Comparison of ENCODE assay signal across 7 mouse cellular contexts in genomic region chr6:100143586-100144301, GRCm38 (mm10).
DNase-seq lines count a peak whose midpoint lies in the region; ATAC-seq and TF ChIP-seq lines count a peak whose summit lies in the region.

No protein-coding gene starts in this region.

- H3K79me2 ChIP-seq in liver, adult 2 months (ENCODE audit: control insufficient read depth, insufficient read depth, low read length): no peaks in the 10 kb centered on the region

- no peaks in the 10 kb centered on the region for H3K36me3 ChIP-seq in forebrain, embryonic 16.5 days (ENCODE audit: control insufficient read depth, insufficient read depth)
- H3K36me3 ChIP-seq in heart, postnatal 0 days (replicated peaks; ENCODE audit: control insufficient read depth, insufficient read depth, low read length): no peaks in the 10 kb centered on the region
- no peaks in the 10 kb centered on the region for H3K36me3 ChIP-seq in liver, adult 2 months (ENCODE audit: control insufficient read depth, insufficient read depth, low read length)

- no peak for TF ChIP-seq CTCF in heart, postnatal 0 days (IDR thresholded peaks at IDR 0.05; ENCODE audit: low read depth)
- TF ChIP-seq CTCF in liver, adult 2 months (IDR thresholded peaks at IDR 0.05; ENCODE audit: low read depth, low read length): no peak

- TF ChIP-seq POLR2A in liver, adult 2 months (IDR thresholded peaks at IDR 0.05; ENCODE audit: extremely low read depth, insufficient read depth, low read length): no peak

- peak overlapping the region; percentile 44 for H3K4me2 ChIP-seq in forebrain, embryonic 16.5 days (ENCODE audit: low read length)
- peak overlapping the region; percentile 47 for H3K4me2 ChIP-seq in heart, postnatal 0 days (ENCODE audit: low read depth, low read length)

- H3K9me3 ChIP-seq in forebrain, embryonic 16.5 days (ENCODE audit: control insufficient read depth, low read length): no peaks in the 10 kb centered on the region
- H3K9me3 ChIP-seq in heart, postnatal 0 days (replicated peaks; ENCODE audit: control insufficient read depth, low read length): no peaks in the 10 kb centered on the region

- TF ChIP-seq EP300 in heart, postnatal 0 days (IDR thresholded peaks at IDR 0.05; ENCODE audit: low read depth): no peak

- 2% methylated on average over 16 of the region's 16 CpGs for WGBS in forebrain, embryonic 16.5 days
- 18% methylated on average over 16 of the region's 16 CpGs for WGBS in heart, postnatal 0 days
- 9% methylated on average over 16 of the region's 16 CpGs for WGBS in liver, adult 2 months

- ATAC-seq in forebrain, embryonic 16.5 days: peak; percentile 59
- ATAC-seq in heart, postnatal 0 days (ENCODE audit: insufficient read depth, low read depth): peak; percentile 63; the same call in 1 of the 2 replicates
- ATAC-seq in monocyte, adult 5-6 weeks (replicated peaks; ENCODE audit: insufficient number of reproducible peaks, low FRiP score, low TSS enrichment, poor library complexity, severe bottlenecking): peak; percentile 22; the same call in 1 of the 2 replicates

- H3K4me3 ChIP-seq in forebrain, embryonic 16.5 days (replicated peaks; ENCODE audit: low read length): 0 out of 2 replicates have a peak overlapping the region, but pooled peaks have one; percentile 0
- no peak overlapping the region for H3K4me3 ChIP-seq in heart, postnatal 0 days (ENCODE audit: low read depth, low read length)
- H3K4me3 ChIP-seq in liver, adult 2 months (ENCODE audit: insufficient read depth, low read depth, low read length): no peak overlapping the region

- H3K4me1 ChIP-seq in forebrain, embryonic 16.5 days (replicated peaks; ENCODE audit: control insufficient read depth, insufficient read depth, low read length): peaks cover 31% of the 10 kb centered on the region
- H3K4me1 ChIP-seq in heart, postnatal 0 days (ENCODE audit: control insufficient read depth, insufficient read depth): peaks cover 26% of the 10 kb centered on the region
- H3K4me1 ChIP-seq in liver, adult 2 months (ENCODE audit: control insufficient read depth, insufficient read depth, low read length): peaks cover 8% of the 10 kb centered on the region

- peak; percentile 79 to 81 for DNase-seq in cerebellum, adult 18-20 months
- DNase-seq in heart, postnatal 0 days (ENCODE audit: low spot score): peak; percentile 64
- DNase-seq in kidney, postnatal 25 days: peak; percentile 64 to 83
- peak; percentile 98 for DNase-seq in liver, adult 2 months (ENCODE audit: extremely low read depth, low read depth, low spot score)
- peak; percentile 74 for DNase-seq in urinary bladder, postnatal 14 days (ENCODE audit: low spot score)

- H3K27me3 ChIP-seq in forebrain, embryonic 16.5 days (replicated peaks; ENCODE audit: control insufficient read depth, insufficient read depth, low read length): no peaks in the 10 kb centered on the region
- peaks cover 22% of the 10 kb centered on the region; the same call in 1 of the 2 replicates for H3K27me3 ChIP-seq in heart, postnatal 0 days (ENCODE audit: control insufficient read depth, insufficient read depth, low read length)
- H3K27me3 ChIP-seq in liver, adult 2 months (ENCODE audit: control insufficient read depth, insufficient read depth, low read length): no peaks in the 10 kb centered on the region

- H3K9ac ChIP-seq in forebrain, embryonic 16.5 days (replicated peaks; ENCODE audit: low read depth, low read length): peak overlapping the region; percentile 44
- H3K9ac ChIP-seq in heart, postnatal 0 days (replicated peaks; ENCODE audit: low read depth, low read length): 0 out of 2 replicates have a peak overlapping the region, but pooled peaks have one; percentile 22
- H3K9ac ChIP-seq in liver, adult 2 months (ENCODE audit: low read depth, low read length): no peak overlapping the region

- H3K27ac ChIP-seq in forebrain, embryonic 16.5 days (ENCODE audit: low read length): peak overlapping the region; percentile 68
- H3K27ac ChIP-seq in heart, postnatal 0 days (ENCODE audit: low read depth): peak overlapping the region; percentile 55
- H3K27ac ChIP-seq in liver, adult 2 months (replicated peaks; ENCODE audit: insufficient read depth, low read depth, low read length): peak overlapping the region; percentile 4; the same call in 1 of the 2 replicates

Comparison
In these comparisons a context has a peak if more than half of its experiments do, and no peak if none do; other contexts are left out.
1. H3K27ac ChIP-seq: peak in every context shown above with its lines; median percentile 68 in forebrain, embryonic 16.5 days; 55 in heart, postnatal 0 days; 4 in liver, adult 2 months.